Comparison of ENCODE assay signal across 8 mouse cellular contexts in genomic region chr3:40846957-40847017, GRCm38 (mm10). TPM values are rescaled to one million over a fixed set of nuclear protein-coding genes. Genes with fewer than 3 reads are reported as not detected.
DNase-seq lines count a peak whose midpoint lies in the region; ATAC-seq and TF ChIP-seq lines count a peak whose summit lies in the region.
"Not testable (repeated sequence)": the region's sequence is repeated elsewhere in the genome, so short reads cannot be mapped to it uniquely, and the experiment has no call there.

TSS of gene Abhd18 (plus strand) at chr3:40846970.

- not testable (repeated sequence) for DNase-seq in embryonic facial prominence, embryonic 14.5 days (ENCODE audit: low spot score); gastrocnemius, postnatal 14 days; heart, postnatal 36 days; limb, embryonic 11.5 days (ENCODE audit: low spot score)

- no CpG with 5 or more reads among the region's 4 CpGs for WGBS in embryonic facial prominence, embryonic 14.5 days
- WGBS in kidney, embryonic 15.5 days, result 0% methylated on average over 2 of the region's 4 CpGs
- no CpG with 5 or more reads among the region's 4 CpGs for WGBS in limb, embryonic 11.5 days
- WGBS in macrophage (ENCODE audit: missing documents), result no CpG with 5 or more reads among the region's 4 CpGs
- WGBS in small intestine, adult 2 months, result 0% methylated on average over 3 of the region's 4 CpGs

- H3K9me3 ChIP-seq in E14TG2a.4 (ENCODE audit: low read length); embryonic facial prominence, embryonic 14.5 days (ENCODE audit: control insufficient read depth, low read length); kidney, embryonic 15.5 days (replicated peaks); limb, embryonic 11.5 days (ENCODE audit: control insufficient read depth, low read length): not testable (repeated sequence)

- H3K79me2 ChIP-seq in macrophage (ENCODE audit: inconsistent target), result not testable (repeated sequence)

- H3K4me3 ChIP-seq in E14TG2a.4 (replicated peaks; ENCODE audit: low read length) (peak within 1 kb of the TSS; percentile 81), macrophage (ENCODE audit: inconsistent target) (peak within 1 kb of the TSS; percentile 70)
- peak within 1 kb of the TSS; percentile 49 for H3K4me3 ChIP-seq in embryonic facial prominence, embryonic 14.5 days (ENCODE audit: low read depth, low read length)
- H3K4me3 ChIP-seq in kidney, embryonic 15.5 days (replicated peaks), result peak within 1 kb of the TSS; percentile 54
- peak within 1 kb of the TSS; percentile 35 for H3K4me3 ChIP-seq in limb, embryonic 11.5 days (ENCODE audit: low read depth, low read length)
- H3K4me3 ChIP-seq in small intestine, adult 2 months (ENCODE audit: low read depth, low read length), result peak within 1 kb of the TSS; percentile 78

- not testable (repeated sequence) for H3K4me1 ChIP-seq in E14TG2a.4 (replicated peaks; ENCODE audit: low read depth, low read length); embryonic facial prominence, embryonic 14.5 days (ENCODE audit: control insufficient read depth, insufficient read depth, low read length); kidney, embryonic 15.5 days; limb, embryonic 11.5 days (ENCODE audit: control insufficient read depth, insufficient read depth, low read length); small intestine, adult 2 months (ENCODE audit: control insufficient read depth, insufficient read depth, insufficient read length, low read length)

- peak within 1 kb of the TSS; percentile 67 for H3K9ac ChIP-seq in embryonic facial prominence, embryonic 14.5 days (ENCODE audit: low read depth, low read length)
- peak within 1 kb of the TSS; percentile 46 for H3K9ac ChIP-seq in kidney, embryonic 15.5 days
- peak within 1 kb of the TSS; percentile 47 for H3K9ac ChIP-seq in limb, embryonic 11.5 days (ENCODE audit: low read length)

- not testable (repeated sequence) for ATAC-seq in embryonic facial prominence, embryonic 14.5 days (ENCODE audit: low read depth); kidney, embryonic 15.5 days (replicated peaks; ENCODE audit: low FRiP score); limb, embryonic 11.5 days (ENCODE audit: insufficient number of reproducible peaks, low FRiP score, low TSS enrichment, low read depth)

- not testable (repeated sequence) for H3K27me3 ChIP-seq in E14TG2a.4 (ENCODE audit: insufficient read depth, low read length); embryonic facial prominence, embryonic 14.5 days (replicated peaks; ENCODE audit: control insufficient read depth, insufficient read depth, low read length); kidney, embryonic 15.5 days; limb, embryonic 11.5 days (ENCODE audit: control insufficient read depth, insufficient read depth, low read length); small intestine, adult 2 months (ENCODE audit: control insufficient read depth, insufficient read depth, low read length)

- peak within 1 kb of the TSS; percentile 80 for H3K27ac ChIP-seq in embryonic facial prominence, embryonic 14.5 days (replicated peaks; ENCODE audit: low read depth, low read length)
- peak within 1 kb of the TSS; percentile 73 for H3K27ac ChIP-seq in kidney, embryonic 15.5 days
- 0 out of 2 replicates have a peak within 1 kb of the TSS, but pooled peaks have one; percentile 32 for H3K27ac ChIP-seq in limb, embryonic 11.5 days (replicated peaks; ENCODE audit: low read depth, low read length)
- H3K27ac ChIP-seq in macrophage, result peak within 1 kb of the TSS; percentile 43
- peak within 1 kb of the TSS; percentile 94 for H3K27ac ChIP-seq in small intestine, adult 2 months (ENCODE audit: insufficient read depth, low read depth, low read length)

- not testable (repeated sequence) for H3K36me3 ChIP-seq in E14TG2a.4 (ENCODE audit: insufficient read depth, low read length); embryonic facial prominence, embryonic 14.5 days (ENCODE audit: control insufficient read depth, insufficient read depth, low read length); kidney, embryonic 15.5 days; limb, embryonic 11.5 days (ENCODE audit: control insufficient read depth, insufficient read depth, low read length); macrophage (ENCODE audit: inconsistent target); small intestine, adult 2 months (ENCODE audit: control insufficient read depth, insufficient read depth, low read length)

- peak within 1 kb of the TSS; percentile 70 for H3K4me2 ChIP-seq in embryonic facial prominence, embryonic 14.5 days (ENCODE audit: low read depth, low read length)
- peak within 1 kb of the TSS; percentile 74 for H3K4me2 ChIP-seq in kidney, embryonic 15.5 days
- peak within 1 kb of the TSS; percentile 56 for H3K4me2 ChIP-seq in limb, embryonic 11.5 days (ENCODE audit: low read depth, severe bottlenecking)

- not testable (repeated sequence) for TF ChIP-seq CTCF in E14TG2a.4 (conservative IDR thresholded peaks at IDR 0.05; ENCODE audit: low read length); small intestine, adult 2 months (IDR thresholded peaks at IDR 0.05; ENCODE audit: extremely low read depth, insufficient read length, insufficient replicate concordance, low read depth, low read length)

- intact Hi-C loops in gastrocnemius, postnatal 14 days (cut with DNase I; ENCODE audit: low total_unique reads), result not testable (repeated sequence)
- intact Hi-C loops in heart, postnatal 36 days (cut with DNase I), result loop anchor here (5.0 kb wide), 1 partner anchor 44 kb away; the partner anchor contains the start of gene Plk4

- not testable (repeated sequence) for TF ChIP-seq POLR2A in small intestine, adult 2 months (IDR thresholded peaks at IDR 0.05; ENCODE audit: low read depth, low read length)

RNA-seq across cellular contexts. Expression of gene Abhd18, which starts in this region (rescaled TPM):
- 6.3 and 7.0 TPM in 2 replicates for polyA plus RNA-seq in embryonic facial prominence, embryonic 14.5 days (2014; fragmentation: Nextera tagmentation; extraction: Ambion mirVana)
- 10 to 100 TPM; 10.4 to 12.9 TPM for total RNA-seq in gastrocnemius, postnatal 14 days (2021)
- 10 to 100 TPM; 93.5 to 99.1 TPM for total RNA-seq in heart, postnatal 36 days (2021)
- polyA plus RNA-seq in kidney, embryonic 15.5 days (2015; fragmentation: Nextera tagmentation; extraction: Ambion mirVana), result 8.7 and 10.2 TPM in 2 replicates
- polyA plus RNA-seq in limb, embryonic 11.5 days (2014; fragmentation: Nextera tagmentation; extraction: Ambion mirVana), result 5.7 and 7.1 TPM in 2 replicates
- 10 to 100 TPM in 18 of 26 experiments, 1 to 10 TPM in 8; 1.8 to 50.4 (median 20.0) TPM for total RNA-seq in macrophage (2018; cell fraction: chromatin; rRNA removed)
- total RNA-seq in macrophage (2018; cell fraction: cytosol; rRNA removed), result 1 to 10 TPM in 24 of 26 experiments, under 1 TPM in 2; 0.61 to 4.7 (median 2.7) TPM
- 10 to 100 TPM in 14 of 26 experiments, 1 to 10 TPM in 12; 1.9 to 28.1 (median 11.7) TPM for total RNA-seq in macrophage (2018; cell fraction: nucleus; rRNA removed)
- 1.3 to 3.4 TPM (median 3.4 TPM) in 3 replicates for polyA plus RNA-seq in macrophage (2018)
- 0.76 and 2.6 TPM in 2 replicates for polyA plus RNA-seq in small intestine, adult 2 months (2012; rRNA removed)

Comparison
In these comparisons a context has a peak if more than half of its experiments do, and no peak if none do; other contexts are left out.
1. RNA of gene Abhd18 (total RNA-seq): 93.5 to 99.1 TPM in heart, postnatal 36 days; 10.4 to 12.9 TPM in gastrocnemius, postnatal 14 days; every median in the first group is over 4 times any median in the second.
2. H3K27ac ChIP-seq: peak in every context shown above with its lines; median percentile 94 in small intestine, adult 2 months; 80 in embryonic facial prominence, embryonic 14.5 days; 73 in kidney, embryonic 15.5 days; 43 in macrophage; 32 in limb, embryonic 11.5 days.
3. Peak in every context shown above with its lines, with median percentiles within 50 percentile points of each other: H3K4me3 ChIP-seq, H3K4me2 ChIP-seq and H3K9ac ChIP-seq.